Mouse (Mus musculus) ES-Bruce4 (cell line): ENCODE results near the gene Plvap.

ENCODE experiments used
- CTCF ChIP-seq: IDR thresholded peaks from one replicate; pipeline ENCODE4 v1.8.1; 2011; ENCODE audit warnings: low read depth, low read length
- POLR2A ChIP-seq: IDR thresholded peaks from one replicate; pipeline ENCODE4 v1.8.1; 2011; ENCODE audit warnings: low read length; ENCODE audit not compliant: insufficient read depth

GRCm38 (mm10) chr8:71451337-71451736 lies 60.2 kb downstream of the Plvap start:
- TF ChIP-seq POLR2A (no peak), CTCF (no peak)
